Mouse (Mus musculus): Measurements from ENCODE around the gene Foxl1. TPM values are rescaled to one million over a fixed set of nuclear protein-coding genes. Genes with fewer than 3 reads are reported as not detected.

Foxl1 gene
- polyA plus RNA-seq, 1 experiment from 2014 or later = not detected

DNA sequence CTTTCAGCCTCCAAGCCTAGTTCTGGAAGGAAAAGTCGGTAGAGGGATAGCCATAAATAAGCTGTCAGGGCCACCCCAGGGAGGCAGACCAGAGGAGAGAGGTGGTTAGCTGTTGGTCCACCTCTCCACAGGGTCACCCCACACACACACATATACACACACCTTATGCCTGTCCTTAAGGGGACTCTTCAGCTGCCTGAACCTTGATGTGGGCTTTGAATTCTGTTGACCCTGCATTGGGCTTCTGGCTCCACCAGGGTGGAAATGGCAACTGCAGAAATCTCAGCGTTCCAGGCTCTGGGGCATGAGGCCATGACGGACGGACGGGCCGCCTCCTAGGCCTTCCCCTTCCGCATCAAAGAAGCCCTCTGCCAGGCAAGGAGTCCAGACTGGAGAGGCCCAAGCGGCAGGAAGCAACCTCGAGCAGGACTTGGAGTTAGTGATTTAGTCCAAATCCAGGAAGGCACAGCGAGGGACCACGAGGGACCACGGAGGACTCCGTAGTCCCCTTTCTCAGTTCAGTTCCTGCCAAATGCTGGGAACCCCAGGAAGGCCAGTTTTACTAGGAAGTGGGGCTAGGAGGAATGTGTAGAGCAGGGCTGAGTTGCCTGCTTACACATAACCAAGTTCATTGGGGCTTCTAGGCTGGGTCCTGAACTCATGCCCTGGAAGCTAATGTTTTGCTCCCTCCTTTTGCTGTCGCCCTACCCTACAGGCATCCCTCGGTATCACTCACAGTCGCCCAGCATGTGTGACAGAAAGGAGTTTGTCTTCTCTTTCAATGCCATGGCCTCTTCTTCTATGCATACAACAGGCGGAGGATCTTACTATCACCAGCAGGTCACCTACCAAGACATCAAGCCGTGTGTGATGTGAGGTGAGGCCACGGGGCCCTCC, 41.5 kb upstream of the Foxl1 start:
- Histone ChIP-seq H3K27ac (no peak overlapping the region), H3K36me3 (ENCODE audit: inconsistent target) (no peaks in the 10 kb centered on the region), H3K79me2 (ENCODE audit: inconsistent target) (no peaks in the 10 kb centered on the region), H3K4me3 (ENCODE audit: inconsistent target) (no peak overlapping the region)
- WGBS (ENCODE audit: missing documents) = 60% methylated on average over 19 of the region's 19 CpGs

DNA sequence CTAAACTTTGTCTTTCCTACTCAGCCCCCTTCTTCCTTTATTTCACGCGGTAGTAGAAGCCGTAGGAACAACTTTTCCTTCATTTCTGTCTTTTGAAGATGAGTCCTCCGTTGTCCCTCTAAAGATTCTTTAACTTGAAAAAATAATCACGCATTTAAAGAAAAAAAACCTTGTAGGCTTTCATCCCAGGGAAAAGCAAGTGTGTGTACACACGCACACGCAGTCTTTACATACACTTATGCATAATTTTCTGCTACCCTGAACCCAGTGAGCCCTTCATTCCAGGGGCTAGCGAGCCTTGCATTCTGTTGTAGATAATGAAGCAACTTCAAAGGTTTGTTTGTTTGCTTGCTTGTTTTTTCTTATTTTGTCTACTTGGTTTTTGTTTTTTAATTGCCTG, 39.5 kb upstream of the Foxl1 start:
- Histone ChIP-seq H3K27ac (no peak overlapping the region), H3K36me3 (ENCODE audit: inconsistent target) (no peaks in the 10 kb centered on the region), H3K4me3 (ENCODE audit: inconsistent target) (no peak overlapping the region), H3K79me2 (ENCODE audit: inconsistent target) (no peaks in the 10 kb centered on the region)
- 28% methylated on average over 8 of the region's 8 CpGs for WGBS (ENCODE audit: missing documents)

DNA sequence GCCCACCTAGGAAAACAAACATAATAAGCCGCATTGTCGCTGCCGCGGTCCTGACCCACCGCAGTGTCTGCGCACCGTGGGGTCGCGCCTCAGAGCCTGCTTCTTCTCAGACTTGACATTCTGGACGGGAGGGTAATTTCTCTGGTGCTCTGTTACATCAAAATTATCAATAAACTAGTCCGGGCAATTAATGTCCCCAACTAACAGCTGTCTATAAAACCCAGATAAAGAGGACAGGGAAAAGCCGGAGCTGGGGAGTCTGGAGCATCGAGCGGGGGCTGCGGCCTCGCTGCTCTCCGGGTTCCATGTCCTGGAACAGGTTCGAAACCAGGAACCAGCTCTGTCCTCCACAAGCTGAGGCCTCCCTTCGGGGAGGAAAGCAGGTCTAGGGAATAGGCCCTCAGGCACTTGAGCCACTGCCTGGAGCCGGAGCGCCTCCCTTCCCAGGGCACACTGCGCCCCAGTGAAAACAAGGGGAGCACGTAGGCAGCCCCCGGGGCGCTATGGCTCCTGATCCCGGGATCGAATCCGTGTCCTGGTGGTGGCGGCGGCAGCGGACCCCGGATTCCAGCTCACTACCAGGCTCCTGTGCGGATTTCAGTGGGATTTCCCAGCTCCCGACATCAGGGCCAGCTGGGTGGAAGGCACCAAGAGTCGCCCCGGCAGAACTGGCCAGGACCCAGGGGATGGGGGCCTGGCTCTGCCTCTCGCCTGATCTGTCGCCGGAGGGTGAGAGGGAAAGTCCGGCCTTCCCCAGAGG, 38.7 kb upstream of the Foxl1 start:
- Histone ChIP-seq H3K79me2 (ENCODE audit: inconsistent target) (no peaks in the 10 kb centered on the region), H3K27ac (no peak overlapping the region), H3K36me3 (ENCODE audit: inconsistent target) (no peaks in the 10 kb centered on the region), H3K4me3 (ENCODE audit: inconsistent target) (no peak overlapping the region)
- WGBS (ENCODE audit: missing documents) = 13% methylated on average over 40 of the region's 40 CpGs

DNA sequence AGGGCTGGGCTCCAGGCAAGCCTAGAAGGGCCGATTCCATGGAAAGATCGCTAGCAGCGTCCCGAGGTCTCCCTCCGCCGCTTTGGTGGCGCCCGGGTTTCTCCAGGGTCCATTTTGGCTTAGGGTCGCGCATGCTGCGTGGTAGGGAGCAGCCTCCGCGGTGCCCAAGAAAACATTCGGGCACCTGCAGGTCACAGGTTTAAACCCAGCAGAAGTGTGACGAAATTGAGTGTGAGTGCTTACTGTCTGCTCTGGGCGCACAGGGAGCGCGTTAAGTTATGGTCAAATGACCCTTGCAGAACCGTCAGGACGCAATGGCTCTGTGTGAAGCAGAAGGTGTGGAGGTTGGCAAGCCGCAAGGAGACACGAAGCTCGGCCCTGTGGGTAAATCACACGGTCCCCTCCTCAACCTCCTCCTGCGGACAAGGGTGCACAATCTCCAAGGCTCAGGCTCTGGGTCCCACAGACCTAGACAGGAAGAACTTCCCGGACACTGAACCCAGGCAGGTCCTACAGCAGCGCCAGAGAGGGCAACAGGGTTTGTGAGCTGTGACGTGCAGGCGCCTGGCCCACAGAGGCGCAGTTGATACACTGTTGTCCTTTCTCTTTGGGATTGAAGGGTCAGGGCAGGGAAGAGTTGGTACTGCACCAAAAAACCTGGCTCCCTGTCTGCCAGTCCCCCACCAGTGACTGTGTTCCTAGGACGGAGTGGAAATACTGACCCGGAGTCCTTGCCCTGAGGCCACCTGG, 37.9 kb upstream of the Foxl1 start:
- H3K36me3 ChIP-seq (ENCODE audit: inconsistent target) = no peaks in the 10 kb centered on the region
- no peak overlapping the region for H3K27ac ChIP-seq
- no peak overlapping the region for H3K4me3 ChIP-seq (ENCODE audit: inconsistent target)
- H3K79me2 ChIP-seq (ENCODE audit: inconsistent target) = no peaks in the 10 kb centered on the region
- 12% methylated on average over 32 of the region's 32 CpGs for WGBS (ENCODE audit: missing documents)

DNA sequence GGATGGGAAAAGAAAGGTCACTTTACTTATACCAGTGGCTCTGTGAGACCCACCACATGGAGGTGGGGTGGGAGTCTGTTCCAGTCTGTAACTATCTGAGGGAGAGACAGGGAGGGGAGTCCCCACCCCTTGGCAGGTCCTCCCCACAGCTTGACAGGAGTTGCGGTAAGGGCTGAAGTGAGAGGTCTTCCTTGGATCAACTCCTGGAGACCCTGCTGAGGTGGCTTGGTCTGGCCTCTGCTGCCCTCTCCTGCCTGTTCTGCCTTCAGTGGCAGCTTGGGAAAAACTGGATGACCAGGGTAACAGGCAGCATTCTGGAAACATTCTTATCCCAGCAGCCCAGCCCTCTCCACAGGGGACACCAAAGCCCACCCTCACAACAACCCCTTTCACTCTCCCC, 37.0 kb upstream of the Foxl1 start:
- 0% methylated on average over 1 of the region's 1 CpGs for WGBS (ENCODE audit: missing documents)
- Histone ChIP-seq H3K36me3 (ENCODE audit: inconsistent target) (no peaks in the 10 kb centered on the region), H3K4me3 (ENCODE audit: inconsistent target) (no peak overlapping the region), H3K27ac (no peak overlapping the region), H3K79me2 (ENCODE audit: inconsistent target) (no peaks in the 10 kb centered on the region)

DNA sequence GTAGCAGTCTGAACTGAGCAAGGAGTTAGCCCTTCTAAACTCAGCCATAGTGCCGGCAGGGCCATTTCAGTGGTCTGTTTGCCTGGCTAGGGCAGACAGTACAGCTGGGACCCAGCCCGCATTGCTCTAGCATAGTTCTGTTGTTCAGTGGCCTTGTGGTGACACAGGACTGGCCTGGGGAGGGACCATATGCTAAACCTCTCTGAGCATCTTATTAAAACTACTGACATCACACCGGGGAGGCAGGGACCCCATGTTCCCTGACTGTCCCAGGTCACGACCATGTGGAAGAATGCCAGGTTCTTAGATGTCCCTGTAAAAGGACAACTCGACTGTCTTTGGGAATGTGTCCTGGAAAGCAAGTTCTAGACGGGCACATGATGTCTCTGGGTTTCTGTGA, 35.6 kb upstream of the Foxl1 start:
- 21% methylated on average over 6 of the region's 6 CpGs for WGBS (ENCODE audit: missing documents)
- Histone ChIP-seq H3K4me3 (ENCODE audit: inconsistent target) (no peak overlapping the region), H3K27ac (no peak overlapping the region), H3K79me2 (ENCODE audit: inconsistent target) (no peaks in the 10 kb centered on the region), H3K36me3 (ENCODE audit: inconsistent target) (peaks cover under 1% of the 10 kb centered on the region; the same call in 1 of the 2 replicates)

DNA sequence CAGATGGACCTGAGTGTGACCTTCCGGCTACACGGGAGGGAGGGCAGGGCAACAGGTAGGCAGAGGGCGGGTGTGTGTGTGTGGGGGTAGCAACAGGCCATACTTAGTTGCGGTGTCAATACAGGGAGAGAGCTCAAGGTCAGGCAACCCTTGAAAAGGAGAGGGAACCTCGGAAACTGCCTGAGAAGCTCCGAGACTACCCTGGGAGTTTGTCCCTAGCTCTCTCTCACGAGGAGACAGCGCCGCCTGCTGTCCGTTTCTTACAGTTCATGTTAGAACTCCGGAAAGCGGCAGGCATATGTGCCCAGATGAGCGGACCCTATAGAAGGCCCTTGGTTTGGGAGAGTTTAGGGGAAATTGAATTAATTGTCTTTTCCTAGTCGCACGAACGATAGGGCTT, 35.1 kb upstream of the Foxl1 start:
- peaks cover 6% of the 10 kb centered on the region; the same call in 1 of the 2 replicates for H3K36me3 ChIP-seq (ENCODE audit: inconsistent target)
- no peak overlapping the region for H3K27ac ChIP-seq
- WGBS (ENCODE audit: missing documents) = 1% methylated on average over 13 of the region's 16 CpGs
- no peak overlapping the region for H3K4me3 ChIP-seq (ENCODE audit: inconsistent target)
- no peaks in the 10 kb centered on the region for H3K79me2 ChIP-seq (ENCODE audit: inconsistent target)

DNA sequence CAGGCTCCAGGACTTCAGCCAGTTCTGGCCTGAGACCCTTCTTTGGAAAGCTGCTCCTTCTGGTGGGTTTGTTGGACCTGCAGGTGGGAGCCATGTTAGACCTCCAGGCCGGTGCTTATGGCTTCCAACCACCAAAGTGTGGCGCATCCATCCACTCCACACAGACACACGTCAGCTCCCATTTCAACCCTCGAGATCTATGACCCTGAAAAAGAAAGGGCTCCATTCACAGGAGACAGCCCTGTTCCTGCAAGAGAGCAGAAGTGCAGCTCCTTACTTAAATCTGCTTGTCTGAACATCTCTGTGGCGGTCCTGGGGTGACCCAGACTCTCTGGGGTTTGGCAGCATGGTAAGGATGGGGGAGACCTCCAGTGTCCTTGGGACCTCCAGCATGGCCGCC, 34.2 kb upstream of the Foxl1 start:
- Histone ChIP-seq H3K27ac (no peak overlapping the region), H3K36me3 (ENCODE audit: inconsistent target) (peaks cover 13% of the 10 kb centered on the region; the same call in 1 of the 2 replicates), H3K79me2 (ENCODE audit: inconsistent target) (no peaks in the 10 kb centered on the region), H3K4me3 (ENCODE audit: inconsistent target) (no peak overlapping the region)
- 67% methylated on average over 6 of the region's 6 CpGs for WGBS (ENCODE audit: missing documents)

DNA sequence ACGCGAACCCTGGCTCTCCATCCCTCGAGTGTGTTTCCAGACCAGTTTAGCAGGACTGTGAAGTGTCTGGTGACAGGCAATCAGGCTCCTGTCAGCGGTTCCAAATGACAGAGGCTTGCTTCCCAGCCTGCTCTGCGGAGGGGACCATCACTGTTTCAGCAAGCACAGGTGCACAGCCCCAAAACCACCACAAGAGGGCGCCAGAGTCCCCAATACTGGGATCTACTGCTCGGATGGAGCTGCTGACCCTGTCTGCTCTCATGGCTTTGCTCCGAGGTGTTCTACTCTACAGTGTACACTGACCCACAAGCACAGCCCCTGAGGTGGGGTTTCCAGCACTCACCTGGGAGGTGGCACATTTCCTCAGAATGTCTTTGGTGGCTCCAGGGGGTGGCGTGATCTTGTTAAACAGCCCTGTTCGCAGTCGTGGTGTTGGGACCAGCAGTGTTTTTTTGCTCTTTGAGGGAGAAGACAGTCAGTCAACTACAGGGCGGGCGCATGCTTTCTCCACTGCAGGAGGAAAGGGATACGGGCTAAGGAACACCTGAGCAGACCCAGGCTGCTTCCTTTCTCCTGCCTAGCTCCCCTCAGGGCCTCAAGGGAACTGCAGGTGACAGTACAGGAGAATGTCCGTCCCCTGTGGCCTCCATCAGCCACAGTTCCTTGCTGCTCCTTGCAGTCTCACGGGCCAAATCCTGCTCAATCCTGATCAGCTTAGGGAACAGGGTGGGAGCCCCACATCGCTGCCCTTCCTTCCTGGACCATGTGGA, 23.5 kb upstream of the Foxl1 start:
- 64% methylated on average over 17 of the region's 17 CpGs for WGBS (ENCODE audit: missing documents)
- Histone ChIP-seq H3K4me3 (ENCODE audit: inconsistent target) (no peak overlapping the region), H3K79me2 (ENCODE audit: inconsistent target) (peaks cover 15% of the 10 kb centered on the region; the same call in 1 of the 2 replicates), H3K27ac (no peak overlapping the region), H3K36me3 (ENCODE audit: inconsistent target) (peaks cover 53% of the 10 kb centered on the region)

DNA sequence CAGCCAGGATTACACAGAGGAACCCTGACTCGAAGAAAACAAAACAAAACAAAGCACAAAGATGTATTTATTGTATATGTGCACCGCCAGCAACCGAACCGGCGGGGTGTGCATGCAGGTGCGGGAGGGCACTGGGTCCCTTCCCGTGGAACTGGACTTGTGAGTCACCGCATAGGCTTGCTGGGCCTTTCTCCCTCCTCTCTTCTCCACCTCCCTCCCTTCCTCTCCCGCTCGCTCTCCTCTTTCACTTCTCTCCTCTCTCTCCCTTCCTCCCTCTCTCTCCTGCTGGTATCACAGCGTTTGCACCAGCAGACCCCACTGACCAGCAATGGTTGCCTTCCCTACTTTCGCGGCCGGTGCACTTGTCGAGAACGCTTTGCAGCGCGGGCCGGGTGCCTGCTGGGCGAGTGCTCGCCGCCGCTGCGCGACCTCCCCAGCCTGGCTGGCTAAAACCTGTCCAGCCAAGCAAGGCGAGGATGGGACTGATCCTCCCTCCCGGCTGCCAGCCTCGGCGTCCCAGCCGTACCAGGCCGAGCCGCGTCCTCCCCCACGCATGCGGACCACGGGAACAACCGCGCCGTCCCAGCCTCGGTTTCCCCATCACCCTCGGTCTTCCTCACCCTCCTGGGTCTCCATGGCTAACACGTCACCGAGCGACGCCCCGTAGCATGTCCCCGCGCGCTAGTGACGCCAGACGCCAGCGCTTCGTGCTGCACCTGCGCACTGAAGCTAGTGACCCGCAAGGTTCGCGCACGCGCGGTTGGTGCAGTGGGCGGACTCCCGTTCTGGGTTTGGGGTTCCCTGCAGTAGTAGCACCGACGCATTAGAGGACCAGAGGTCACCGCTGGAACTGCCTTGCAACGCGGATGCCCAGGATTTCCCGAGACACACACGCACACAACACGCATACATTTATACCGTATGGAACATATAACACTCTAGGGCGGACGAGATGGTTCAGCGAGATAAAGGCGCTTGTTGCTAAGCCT, 19.8 kb upstream of the Foxl1 start, which contains the start of gene Mthfsd:
Mthfsd (minus strand) TSS at position 725 of the 989 bp plus-strand sequence.
- peak within 1 kb of the TSS; percentile 37 for H3K27ac ChIP-seq
- WGBS (ENCODE audit: missing documents) = 1% methylated on average over 75 of the region's 75 CpGs

DNA sequence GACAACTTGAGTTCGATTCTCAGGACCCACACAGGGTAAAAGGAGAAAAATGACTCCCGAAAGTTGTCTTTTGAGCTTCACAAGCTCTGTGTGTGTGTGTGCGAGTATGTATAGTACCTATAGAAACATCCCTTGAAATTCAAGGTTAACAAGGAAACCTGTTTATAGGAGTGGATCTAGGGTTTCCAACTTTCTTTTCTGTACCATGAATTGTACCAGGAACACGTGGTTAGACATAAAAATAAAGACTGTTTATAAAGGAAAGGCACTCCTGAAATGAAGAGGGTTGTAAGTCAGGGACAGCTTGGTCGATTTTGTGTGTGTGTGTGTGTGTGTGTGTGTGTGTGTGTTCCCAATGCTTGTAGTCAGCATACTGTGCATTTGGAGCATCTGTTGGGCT, 19.1 kb upstream of the Foxl1 start:
- Histone ChIP-seq H3K4me3 (ENCODE audit: inconsistent target) (peak overlapping the region; percentile 79), H3K27ac (no peak overlapping the region), H3K36me3 (ENCODE audit: inconsistent target) (peaks cover 10% of the 10 kb centered on the region; the same call in 1 of the 2 replicates), H3K79me2 (ENCODE audit: inconsistent target) (peaks cover 15% of the 10 kb centered on the region; the same call in 1 of the 2 replicates)
- 12% methylated on average over 5 of the region's 5 CpGs for WGBS (ENCODE audit: missing documents)

More for the DNA sequence above, 19.8 kb upstream of the Foxl1 start, which contains the start of gene Mthfsd:
- Histone ChIP-seq H3K79me2 (ENCODE audit: inconsistent target) (peaks cover 15% of the 10 kb centered on the region; the same call in 1 of the 2 replicates), H3K4me3 (ENCODE audit: inconsistent target) (peak within 1 kb of the TSS; percentile 79), H3K36me3 (ENCODE audit: inconsistent target) (peaks cover 17% of the 10 kb centered on the region; the same call in 1 of the 2 replicates)

DNA sequence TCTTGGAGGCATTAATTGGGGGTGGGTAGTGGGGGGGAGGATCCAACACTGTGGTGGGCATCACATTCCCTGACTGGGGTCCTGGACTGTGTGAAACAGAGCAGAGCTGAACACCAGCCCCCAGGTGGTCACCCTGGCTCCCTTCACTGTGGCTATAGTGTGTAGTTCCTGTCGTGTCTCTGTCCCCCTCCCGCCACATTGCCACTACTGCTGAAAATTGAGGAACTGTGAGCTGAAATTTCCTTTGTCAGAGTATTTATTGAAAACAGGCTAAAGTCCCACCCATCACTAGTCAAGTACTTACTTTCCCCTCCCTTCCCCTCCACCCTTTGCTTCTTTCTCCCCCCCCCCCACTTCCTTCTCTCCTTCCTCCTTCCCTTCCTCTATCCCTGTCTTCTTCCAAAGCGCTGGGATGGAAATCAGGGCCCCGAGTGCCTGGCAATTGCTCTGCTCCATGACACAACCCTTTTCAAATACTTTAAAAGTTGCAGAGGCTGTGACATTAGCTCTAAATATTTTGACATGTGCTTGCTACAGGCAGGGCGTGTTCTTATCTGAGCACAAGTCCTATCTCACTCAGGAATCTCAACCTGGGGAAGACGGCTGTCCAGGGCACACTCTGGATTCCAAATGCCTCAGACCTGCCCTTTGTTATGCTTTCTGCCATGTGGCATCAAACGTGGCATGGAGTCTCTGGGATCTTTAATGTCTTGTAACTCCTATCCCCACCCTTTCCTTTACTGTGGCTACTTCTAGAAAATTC, 16.4 kb upstream of the Foxl1 start:
- H3K27ac ChIP-seq = no peak overlapping the region
- H3K79me2 ChIP-seq (ENCODE audit: inconsistent target) = peaks cover 14% of the 10 kb centered on the region; the same call in 1 of the 2 replicates
- no peak overlapping the region for H3K4me3 ChIP-seq (ENCODE audit: inconsistent target)
- no peaks in the 10 kb centered on the region for H3K36me3 ChIP-seq (ENCODE audit: inconsistent target)
- 49% methylated on average over 7 of the region's 7 CpGs for WGBS (ENCODE audit: missing documents)
